Comparison of ENCODE assay signal across 8 mouse cellular contexts in the genomic region with DNA sequence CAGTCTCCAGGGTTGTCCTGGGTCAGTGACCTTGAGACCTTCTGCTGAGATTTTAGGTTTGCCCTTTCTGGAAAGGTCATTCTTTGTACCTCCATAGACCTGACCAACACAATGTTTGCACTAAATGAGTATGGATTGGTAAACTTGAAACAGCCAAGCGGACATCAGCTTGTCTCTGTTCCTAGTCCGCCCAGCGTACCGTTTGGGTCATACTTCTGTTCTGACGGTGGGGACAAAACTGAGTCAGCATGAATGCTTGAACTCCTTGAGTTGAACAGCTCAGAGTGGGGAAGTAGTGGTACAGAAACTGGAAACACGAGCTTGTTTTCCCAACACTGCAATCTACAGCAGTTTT. TPM values are rescaled to one million over a fixed set of nuclear protein-coding genes. Genes with fewer than 3 reads are reported as not detected.
DNase-seq lines count a peak whose midpoint lies in the region; ATAC-seq and TF ChIP-seq lines count a peak whose summit lies in the region.

No protein-coding gene starts in this region.

- peaks cover 25% of the 10 kb centered on the region for H3K79me2 ChIP-seq in liver, adult 2 months (ENCODE audit: control insufficient read depth, insufficient read depth, low read length)

- DNase-seq in liver, adult 2 months (ENCODE audit: extremely low read depth, low read depth, low spot score): peak; percentile 68
- no peak for DNase-seq in liver
- DNase-seq in thymus, postnatal 0 days (ENCODE audit: low spot score): no peak
- no peak for DNase-seq in cerebellum, postnatal 25 days

- peak overlapping the region; percentile 100 for H3K9ac ChIP-seq in liver, adult 2 months (ENCODE audit: low read depth, low read length)
- peak overlapping the region; percentile 97 for H3K9ac ChIP-seq in embryonic facial prominence, embryonic 13.5 days
- H3K9ac ChIP-seq in hindbrain, embryonic 12.5 days: peak overlapping the region; percentile 98
- peak overlapping the region; percentile 96 for H3K9ac ChIP-seq in lung, embryonic 16.5 days (ENCODE audit: low read length)
- H3K9ac ChIP-seq in stomach, embryonic 14.5 days (replicated peaks; ENCODE audit: low read depth, low read length): peak overlapping the region; percentile 98

- peak overlapping the region; percentile 82 for H3K4me2 ChIP-seq in embryonic facial prominence, embryonic 13.5 days
- peak overlapping the region; percentile 75 for H3K4me2 ChIP-seq in hindbrain, embryonic 12.5 days (replicated peaks)
- H3K4me2 ChIP-seq in lung, embryonic 16.5 days (ENCODE audit: low read depth, low read length): peak overlapping the region; percentile 92
- H3K4me2 ChIP-seq in stomach, embryonic 14.5 days (replicated peaks; ENCODE audit: low read depth, low read length): peak overlapping the region; percentile 74

- peak overlapping the region; percentile 100 for H3K4me3 ChIP-seq in liver, adult 2 months (ENCODE audit: insufficient read depth, low read depth, low read length)
- peak overlapping the region; percentile 90 for H3K4me3 ChIP-seq in embryonic facial prominence, embryonic 13.5 days
- H3K4me3 ChIP-seq in hindbrain, embryonic 12.5 days: peak overlapping the region; percentile 95
- peak overlapping the region; percentile 85 for H3K4me3 ChIP-seq in lung, embryonic 16.5 days (ENCODE audit: low read length)
- H3K4me3 ChIP-seq in stomach, embryonic 14.5 days (ENCODE audit: low read depth, low read length): peak overlapping the region; percentile 85

- H3K36me3 ChIP-seq in liver, adult 2 months (ENCODE audit: control insufficient read depth, insufficient read depth, low read length): no peaks in the 10 kb centered on the region
- peaks cover under 1% of the 10 kb centered on the region; the same call in 1 of the 2 replicates for H3K36me3 ChIP-seq in embryonic facial prominence, embryonic 13.5 days
- peaks cover 8% of the 10 kb centered on the region; the same call in 1 of the 2 replicates for H3K36me3 ChIP-seq in hindbrain, embryonic 12.5 days
- no peaks in the 10 kb centered on the region for H3K36me3 ChIP-seq in lung, embryonic 16.5 days (ENCODE audit: control insufficient read depth, insufficient read depth, low read length)
- no peaks in the 10 kb centered on the region for H3K36me3 ChIP-seq in stomach, embryonic 14.5 days (ENCODE audit: control insufficient read depth, insufficient read depth, low read length)

- H3K9me3 ChIP-seq in embryonic facial prominence, embryonic 13.5 days: no peaks in the 10 kb centered on the region
- no peaks in the 10 kb centered on the region for H3K9me3 ChIP-seq in hindbrain, embryonic 12.5 days (replicated peaks)
- no peaks in the 10 kb centered on the region for H3K9me3 ChIP-seq in lung, embryonic 16.5 days (ENCODE audit: control insufficient read depth, low read length)
- H3K9me3 ChIP-seq in stomach, embryonic 14.5 days (ENCODE audit: control insufficient read depth, low read depth, low read length): no peaks in the 10 kb centered on the region

- peak overlapping the region; percentile 84 for H3K27ac ChIP-seq in liver, adult 2 months (replicated peaks; ENCODE audit: insufficient read depth, low read depth, low read length)
- peak overlapping the region; percentile 98 for H3K27ac ChIP-seq in embryonic facial prominence, embryonic 13.5 days
- peak overlapping the region; percentile 98 for H3K27ac ChIP-seq in hindbrain, embryonic 12.5 days
- H3K27ac ChIP-seq in lung, embryonic 16.5 days (ENCODE audit: low read length): peak overlapping the region; percentile 80
- H3K27ac ChIP-seq in stomach, embryonic 14.5 days (ENCODE audit: low read length): peak overlapping the region; percentile 95

- no peak for TF ChIP-seq CTCF in liver, adult 2 months (IDR thresholded peaks at IDR 0.05; ENCODE audit: low read depth, low read length)

- TF ChIP-seq POLR2A in liver, adult 2 months (IDR thresholded peaks at IDR 0.05; ENCODE audit: extremely low read depth, insufficient read depth, low read length): no peak

- H3K4me1 ChIP-seq in liver, adult 2 months (ENCODE audit: control insufficient read depth, insufficient read depth, low read length): no peaks in the 10 kb centered on the region; the same call in 1 of the 2 replicates
- peaks cover 29% of the 10 kb centered on the region for H3K4me1 ChIP-seq in embryonic facial prominence, embryonic 13.5 days
- H3K4me1 ChIP-seq in hindbrain, embryonic 12.5 days: peaks cover 35% of the 10 kb centered on the region
- H3K4me1 ChIP-seq in lung, embryonic 16.5 days (replicated peaks; ENCODE audit: control insufficient read depth, insufficient read depth, low read length): peaks cover 22% of the 10 kb centered on the region
- peaks cover 13% of the 10 kb centered on the region; the same call in 1 of the 2 replicates for H3K4me1 ChIP-seq in stomach, embryonic 14.5 days (ENCODE audit: control insufficient read depth, insufficient read depth, low read length)

- H3K27me3 ChIP-seq in liver, adult 2 months (ENCODE audit: control insufficient read depth, insufficient read depth, low read length): no peaks in the 10 kb centered on the region
- no peaks in the 10 kb centered on the region for H3K27me3 ChIP-seq in embryonic facial prominence, embryonic 13.5 days
- H3K27me3 ChIP-seq in hindbrain, embryonic 12.5 days: no peaks in the 10 kb centered on the region
- no peaks in the 10 kb centered on the region for H3K27me3 ChIP-seq in lung, embryonic 16.5 days (ENCODE audit: control insufficient read depth, insufficient read depth, low read depth, low read length)
- H3K27me3 ChIP-seq in stomach, embryonic 14.5 days (ENCODE audit: control insufficient read depth, insufficient read depth, low read length): no peaks in the 10 kb centered on the region

- 0 out of 2 replicates have a peak, but pooled peaks have one; percentile 1 for ATAC-seq in embryonic facial prominence, embryonic 13.5 days (ENCODE audit: insufficient number of reproducible peaks, insufficient read depth, low FRiP score, low TSS enrichment, low read depth)
- ATAC-seq in hindbrain, embryonic 12.5 days (ENCODE audit: low FRiP score): no peak
- no peak; the same call in 1 of the 2 replicates for ATAC-seq in lung, embryonic 16.5 days (ENCODE audit: low read depth)
- no peak for ATAC-seq in stomach, embryonic 14.5 days (ENCODE audit: insufficient number of reproducible peaks, insufficient read depth, low FRiP score, low read depth)

- WGBS in liver, adult 2 months: 2% methylated on average over 6 of the region's 6 CpGs
- 9% methylated on average over 6 of the region's 6 CpGs for WGBS in embryonic facial prominence, embryonic 13.5 days
- WGBS in hindbrain, embryonic 12.5 days: 9% methylated on average over 6 of the region's 6 CpGs
- 13% methylated on average over 6 of the region's 6 CpGs for WGBS in lung, embryonic 16.5 days
- 23% methylated on average over 6 of the region's 6 CpGs for WGBS in stomach, embryonic 14.5 days

RNA-seq across cellular contexts. Expression of a gene that starts 0.7 kb away (rescaled TPM):
- total RNA-seq in liver, adult 2 months (2014; rRNA removed): 17.0 and 28.1 TPM in 2 replicates
- polyA plus RNA-seq in liver, adult 2 months (2012; rRNA removed): 12.3 and 14.4 TPM in 2 replicates
- polyA plus RNA-seq in embryonic facial prominence, embryonic 13.5 days (2015; fragmentation: Nextera tagmentation; extraction: Ambion mirVana): 19.1 and 20.5 TPM in 2 replicates
- 41.3 and 41.9 TPM in 2 replicates for polyA plus RNA-seq in hindbrain, embryonic 12.5 days (2016; fragmentation: Nextera tagmentation; extraction: Ambion mirVana)
- 12.6 and 13.1 TPM in 2 replicates for polyA plus RNA-seq in lung, embryonic 16.5 days (2015; fragmentation: Nextera tagmentation; extraction: Ambion mirVana)
- polyA plus RNA-seq in stomach, embryonic 14.5 days (2014; fragmentation: Nextera tagmentation; extraction: Ambion mirVana): 22.0 and 23.5 TPM in 2 replicates
- 1.9 and 2.0 TPM in 2 replicates for polyA plus RNA-seq in thymus, postnatal 0 days (2015; fragmentation: Nextera tagmentation; extraction: Ambion mirVana)
